ENCODE assay signal across 8 mouse cellular contexts in the genomic region with DNA sequence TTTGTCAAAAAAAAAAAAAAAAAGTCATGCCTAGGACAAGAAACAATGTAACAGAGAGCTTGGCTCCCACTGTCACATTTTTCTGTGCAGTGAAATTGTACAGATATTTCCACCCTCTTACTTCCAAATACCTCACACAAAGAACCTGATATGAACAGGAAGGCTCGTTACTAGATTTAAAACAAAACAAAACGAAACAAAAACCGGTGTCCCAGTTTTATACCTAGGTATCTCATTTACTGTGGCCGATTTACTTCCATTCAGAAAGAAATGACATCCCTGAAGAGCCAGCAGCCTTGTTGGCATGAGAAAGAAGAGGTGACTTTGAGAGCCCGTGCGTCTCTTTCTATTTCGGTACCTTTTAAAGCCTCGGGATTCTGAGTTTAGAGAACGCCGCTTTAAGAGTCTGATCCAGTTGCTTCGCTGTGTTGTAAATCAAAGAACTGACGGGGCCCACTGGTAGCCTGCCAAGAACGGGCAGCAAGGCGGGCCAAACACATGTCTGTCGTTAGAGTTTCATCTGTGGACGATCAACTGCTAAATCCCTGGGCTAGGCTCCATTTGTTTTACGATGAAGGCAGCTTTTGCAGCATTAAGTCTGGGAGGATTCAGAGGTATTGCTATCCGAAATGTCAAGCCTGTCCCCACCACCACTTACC.
DNase-seq lines count a peak whose midpoint lies in the region; ATAC-seq lines count a peak whose summit lies in the region.

No protein-coding gene starts in this region.

- no peak overlapping the region for H3K9ac ChIP-seq in intestine, embryonic 15.5 days
- H3K9ac ChIP-seq in neural tube, embryonic 12.5 days, result no peak overlapping the region

- H3K4me2 ChIP-seq in intestine, embryonic 15.5 days (replicated peaks), result peak overlapping the region; percentile 37
- H3K4me2 ChIP-seq in neural tube, embryonic 12.5 days (replicated peaks), result peak overlapping the region; percentile 21; the same call in 1 of the 2 replicates

- no peaks in the 10 kb centered on the region for H3K27me3 ChIP-seq in intestine, embryonic 15.5 days (replicated peaks)
- H3K27me3 ChIP-seq in neural tube, embryonic 12.5 days (replicated peaks), result no peaks in the 10 kb centered on the region

- 28% methylated on average over 18 of the region's 18 CpGs for WGBS in intestine, embryonic 15.5 days
- WGBS in neural tube, embryonic 12.5 days, result 52% methylated on average over 18 of the region's 18 CpGs

- H3K4me1 ChIP-seq in intestine, embryonic 15.5 days (replicated peaks), result no peaks in the 10 kb centered on the region
- H3K4me1 ChIP-seq in neural tube, embryonic 12.5 days, result peaks cover 14% of the 10 kb centered on the region

- DNase-seq in cerebellum, postnatal 10 days, result peak; percentile 80 to 86
- DNase-seq in cerebellum, adult 9-10 months, result no peak
- DNase-seq in brain, adult 2 months (ENCODE audit: low read depth, low spot score), result peak; percentile 69
- peak; percentile 66 to 81 for DNase-seq in gastrocnemius, postnatal 36 days
- DNase-seq in left cerebral cortex, postnatal 25 days (ENCODE audit: low spot score in 2 of 2), result peak; percentile 45 to 58
- no peak for DNase-seq in thymus, adult 18-20 months

- 0 out of 2 replicates have a peak, but pooled peaks cover 3% of the 10 kb centered on the region for H3K36me3 ChIP-seq in intestine, embryonic 15.5 days
- peaks cover 20% of the 10 kb centered on the region for H3K36me3 ChIP-seq in neural tube, embryonic 12.5 days

- intact Hi-C loops in gastrocnemius, postnatal 36 days (cut with DNase I), result no loop called here
- intact Hi-C loops in left cerebral cortex, postnatal 25 days (cut with DNase I), result loop anchor here (5.0 kb wide), 1 partner anchor 211 kb away; a partner anchor contains a TSS

- ATAC-seq in intestine, embryonic 15.5 days, result peak; percentile 71; the same call in 1 of the 2 replicates
- peak; percentile 67 for ATAC-seq in neural tube, embryonic 12.5 days (ENCODE audit: low FRiP score, low read depth)

- H3K27ac ChIP-seq in intestine, embryonic 15.5 days, result peak overlapping the region; percentile 70
- H3K27ac ChIP-seq in neural tube, embryonic 12.5 days, result no peak overlapping the region

- peak overlapping the region; percentile 13; the same call in 1 of the 2 replicates for H3K4me3 ChIP-seq in intestine, embryonic 15.5 days (replicated peaks)
- no peak overlapping the region for H3K4me3 ChIP-seq in neural tube, embryonic 12.5 days

- no peaks in the 10 kb centered on the region for H3K9me3 ChIP-seq in intestine, embryonic 15.5 days
- 0 out of 2 replicates have a peak, but pooled peaks cover 4% of the 10 kb centered on the region for H3K9me3 ChIP-seq in neural tube, embryonic 12.5 days

Comparison
In these comparisons a context has a peak if more than half of its experiments do, and no peak if none do; other contexts are left out.
1. DNase-seq: peak in cerebellum, postnatal 10 days (2 of 2), brain, adult 2 months (single experiment), gastrocnemius, postnatal 36 days (2 of 2) and left cerebral cortex, postnatal 25 days (2 of 2); none in cerebellum, adult 9-10 months (single experiment) and thymus, adult 18-20 months (0 of 2).